Mouse (Mus musculus): ENCODE measurements at regions not wholly inside any gene's neighbourhood (a gene's known extent, or its start where the extent isn't known, plus 50 kb on each side); places are given as distances from the start of the nearest gene placed in this dataset.

GRCm38 (mm10) chr12:42250410-42250809, 764.2 kb upstream of the Lrrn3 start:
- TF ChIP-seq POLR2A (IDR thresholded peaks at IDR 0.05; ENCODE audit: low read depth, low read length) (no peak), CTCF (IDR thresholded peaks at IDR 0.05; ENCODE audit: borderline replicate concordance, insufficient read depth, low read length) (no peak)

Measured in embryonic fibroblast, embryonic 13.5 days (primary cell).